Mouse (Mus musculus): ENCODE data around the gene Pnrc1.

The Pnrc1 gene

DNA sequence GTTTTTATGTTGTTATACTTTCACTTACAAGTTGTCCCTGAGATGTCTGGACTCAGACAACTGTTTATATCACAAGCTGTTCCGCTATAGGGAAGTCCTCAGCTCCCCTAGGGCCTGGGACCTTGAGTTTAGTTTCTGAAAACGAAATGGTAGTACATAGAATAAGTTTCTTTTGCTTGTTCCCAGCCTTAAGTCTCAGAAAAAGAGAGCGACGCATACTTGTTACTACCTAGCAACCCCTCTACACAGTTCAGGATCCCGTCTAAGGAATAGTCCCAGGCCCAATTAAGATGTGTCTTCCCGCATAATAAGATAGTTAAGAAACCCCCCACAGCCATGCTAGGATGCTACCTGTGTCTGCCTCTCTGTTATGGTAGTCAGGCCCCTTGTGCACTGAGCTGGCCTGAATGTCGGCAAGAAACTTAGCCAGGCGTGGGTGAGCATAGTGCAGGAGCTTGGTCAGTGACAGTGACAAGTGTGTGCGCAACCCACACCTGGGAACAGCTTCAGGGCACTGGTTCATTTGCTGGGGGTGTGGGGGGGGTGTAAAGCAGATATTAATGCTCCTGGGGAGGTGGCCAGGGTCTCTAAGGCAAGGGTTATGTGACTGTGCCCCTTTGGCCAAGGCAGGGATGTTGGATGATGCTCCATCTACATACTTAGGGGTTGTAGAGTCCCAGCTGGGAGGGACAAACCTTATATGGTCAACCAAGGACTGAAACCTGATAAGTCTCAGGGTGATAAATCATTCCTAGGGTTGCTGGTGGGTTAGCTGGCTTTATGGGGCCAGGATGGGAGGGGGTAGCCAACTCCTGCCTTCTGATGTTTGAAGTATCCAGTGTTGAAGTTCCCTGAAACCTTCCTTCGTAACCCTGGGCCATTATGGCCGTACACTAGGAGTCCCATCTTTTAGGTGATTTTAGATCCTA is 19.3 kb downstream of the Pnrc1 start:
- DNase-seq (ENCODE audit: low spot score in 2 of 2) = no peak

DNA sequence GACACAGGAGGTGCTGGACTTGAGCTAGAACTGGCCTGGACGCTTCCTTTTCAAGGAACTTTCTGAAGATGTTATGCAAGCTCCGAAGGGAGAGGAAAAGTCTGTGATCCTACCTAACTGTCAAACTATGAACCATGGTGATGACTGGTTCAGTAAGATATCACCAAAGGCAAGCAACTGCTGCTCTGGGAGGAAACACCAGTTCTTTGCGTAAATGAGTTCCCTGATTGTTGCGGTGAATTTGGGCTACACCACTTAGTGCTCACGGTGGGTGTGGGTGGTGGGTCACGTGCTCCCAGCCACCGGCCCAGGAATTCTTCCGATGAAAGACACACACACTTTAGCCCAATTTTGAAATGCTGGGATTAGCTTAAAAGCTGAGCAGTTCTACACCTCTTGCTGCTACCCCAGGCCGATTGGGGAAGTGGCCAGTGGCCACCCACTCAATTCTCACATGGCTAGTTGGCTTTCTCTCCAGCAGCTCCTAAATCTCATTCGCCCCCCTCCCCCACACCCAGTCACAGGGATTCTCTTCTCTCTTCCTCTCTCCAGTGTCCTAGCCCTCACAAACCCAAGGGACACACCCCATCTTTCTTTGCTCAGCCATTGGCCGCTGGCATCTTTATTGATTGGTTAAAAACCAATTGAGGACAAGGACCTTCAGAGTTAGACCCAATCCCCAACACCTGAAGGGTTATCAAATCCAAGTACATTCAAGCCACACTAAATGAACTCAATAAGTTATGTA is 24.8 kb downstream of the Pnrc1 start:
- DNase-seq (ENCODE audit: low spot score in 2 of 2) = no peak

DNA sequence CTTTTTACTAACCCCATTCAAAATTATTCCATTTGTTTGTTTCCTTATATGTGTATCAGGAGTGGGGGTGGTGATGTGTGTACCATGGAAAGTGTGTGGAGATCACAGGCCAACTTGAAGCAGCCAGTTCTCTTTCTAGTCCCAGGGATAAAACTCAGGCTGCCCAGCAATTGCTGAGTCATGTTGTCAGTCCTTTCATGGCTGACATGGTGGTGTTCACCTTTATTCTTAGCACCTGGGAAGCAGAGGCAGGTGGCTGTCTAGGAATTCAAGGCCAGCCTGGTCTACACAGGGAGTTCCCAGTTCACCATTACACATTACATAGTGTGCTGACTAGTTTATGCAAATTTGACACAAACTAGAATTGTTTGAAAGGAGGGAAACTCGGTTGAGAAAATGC is 27.1 kb downstream of the Pnrc1 start:
- no peak for DNase-seq (ENCODE audit: low spot score in 2 of 2)

DNA sequence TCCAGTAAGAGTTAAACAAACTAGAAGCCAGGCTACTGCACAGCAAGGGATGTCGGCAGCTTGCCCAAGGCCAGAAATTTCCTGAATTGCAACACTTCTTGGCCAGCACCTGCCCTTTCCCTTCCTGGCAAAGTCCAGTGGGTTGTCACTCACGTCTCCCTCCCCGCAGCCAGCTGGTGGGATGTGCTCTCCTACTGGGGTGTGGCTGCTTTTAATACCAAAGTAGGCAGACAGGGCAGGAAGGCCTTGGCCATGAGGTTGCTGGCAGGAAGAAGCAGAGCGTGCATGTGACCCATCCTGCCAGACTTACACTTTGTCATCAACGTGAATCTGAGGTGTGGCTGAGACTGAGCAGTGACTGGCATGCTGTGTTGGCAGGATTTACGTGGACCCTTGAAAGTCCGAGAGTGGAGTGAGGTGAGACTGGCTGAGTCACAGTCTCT is 28.6 kb downstream of the Pnrc1 start:
- DNase-seq (ENCODE audit: low spot score in 2 of 2) = peak; percentile 81 to 86

DNA sequence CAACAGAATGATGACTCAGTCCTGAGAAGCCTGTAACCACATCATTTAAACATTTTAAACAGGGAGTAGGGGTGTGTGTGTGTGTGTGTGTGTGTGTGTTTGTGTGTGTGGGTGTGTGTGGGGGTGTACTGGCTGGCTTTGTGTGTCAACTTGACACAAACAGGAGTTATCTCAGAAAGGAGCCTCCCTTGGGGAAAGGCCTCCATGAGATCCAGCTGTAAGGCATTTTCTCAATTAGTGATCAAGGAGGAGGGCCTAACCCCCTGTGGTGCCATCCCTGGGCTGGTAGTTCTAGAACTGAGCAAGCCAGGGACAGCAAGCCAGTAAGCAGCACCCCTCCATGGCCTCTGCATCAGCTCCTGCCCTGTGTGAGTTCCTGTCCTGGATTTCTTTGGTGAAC is 29.7 kb downstream of the Pnrc1 start:
- DNase-seq (ENCODE audit: low spot score in 2 of 2) = no peak

DNA sequence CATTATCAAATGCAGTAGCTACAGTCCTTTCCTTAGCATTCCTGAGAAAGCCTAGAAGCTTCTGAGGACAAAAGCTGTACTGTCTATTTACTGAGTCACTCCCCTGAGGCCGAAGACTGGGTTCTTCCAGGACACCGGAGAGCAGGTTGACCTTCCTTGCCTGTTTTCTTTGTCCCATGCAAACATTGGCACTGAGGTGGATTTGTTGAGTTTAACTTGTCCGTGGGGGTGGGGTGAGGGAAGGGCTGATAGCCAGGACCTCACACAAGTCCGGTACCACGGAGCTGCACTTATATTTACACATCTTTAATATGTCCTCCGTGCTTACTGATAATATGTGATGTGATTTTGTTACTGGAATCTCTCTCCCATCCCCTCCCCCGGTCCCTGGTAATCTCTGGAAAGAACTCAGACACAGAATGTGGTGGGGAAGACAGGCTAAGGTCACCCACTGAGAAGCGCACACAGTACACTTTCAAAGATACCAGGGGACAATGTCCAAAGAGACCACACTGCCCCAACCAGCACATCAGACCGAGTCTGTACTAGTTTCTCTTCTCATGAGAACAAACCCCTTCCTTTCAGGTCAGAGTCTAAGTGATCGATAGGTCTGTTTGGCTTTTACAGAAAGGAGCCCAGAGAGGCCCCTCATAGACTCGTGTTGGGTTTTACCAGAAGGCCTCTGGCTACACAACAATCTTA is 32.5 kb downstream of the Pnrc1 start:
- DNase-seq (ENCODE audit: low spot score in 2 of 2) = no peak

DNA sequence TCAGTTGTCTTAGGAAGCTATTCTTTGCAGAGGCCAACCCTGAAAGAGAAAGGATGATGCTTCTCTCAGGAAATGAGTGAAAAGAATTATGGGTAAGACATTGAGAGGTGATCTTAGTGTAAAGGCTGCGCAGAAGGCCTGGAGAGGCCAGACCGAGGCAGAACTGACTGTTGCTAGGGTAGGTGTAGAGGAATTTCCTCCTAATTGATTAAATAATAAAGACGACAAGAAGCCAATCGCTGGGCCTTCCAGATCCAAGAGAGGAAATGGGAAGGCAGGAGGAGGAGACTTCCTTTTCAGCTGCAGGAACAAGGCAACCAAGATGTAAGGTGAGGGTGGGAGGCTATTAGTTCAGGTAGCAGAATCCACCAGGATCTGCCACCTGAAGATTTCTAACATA is 35.3 kb downstream of the Pnrc1 start:
- DNase-seq (ENCODE audit: low spot score in 2 of 2) = no peak

DNA sequence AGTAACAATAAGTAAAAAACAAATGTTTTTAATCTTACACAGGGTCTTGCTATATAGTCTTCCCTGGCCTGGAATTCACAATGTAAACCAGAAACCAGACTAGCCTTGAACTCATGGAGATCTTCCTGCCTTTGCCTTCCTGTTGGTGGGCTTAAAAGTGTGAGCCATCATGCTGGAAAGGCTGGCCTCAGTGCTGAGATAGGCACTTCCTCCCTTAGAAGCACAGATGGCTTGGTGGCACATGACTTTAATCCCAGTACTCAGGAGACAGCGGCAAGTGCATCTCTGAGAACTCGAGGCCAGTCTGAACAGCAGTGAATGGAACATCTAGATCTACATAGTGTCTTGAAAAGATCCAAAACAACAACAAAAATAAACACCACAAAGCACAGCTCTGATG is 39.1 kb downstream of the Pnrc1 start:
- no peak for DNase-seq (ENCODE audit: low spot score in 2 of 2)

DNA sequence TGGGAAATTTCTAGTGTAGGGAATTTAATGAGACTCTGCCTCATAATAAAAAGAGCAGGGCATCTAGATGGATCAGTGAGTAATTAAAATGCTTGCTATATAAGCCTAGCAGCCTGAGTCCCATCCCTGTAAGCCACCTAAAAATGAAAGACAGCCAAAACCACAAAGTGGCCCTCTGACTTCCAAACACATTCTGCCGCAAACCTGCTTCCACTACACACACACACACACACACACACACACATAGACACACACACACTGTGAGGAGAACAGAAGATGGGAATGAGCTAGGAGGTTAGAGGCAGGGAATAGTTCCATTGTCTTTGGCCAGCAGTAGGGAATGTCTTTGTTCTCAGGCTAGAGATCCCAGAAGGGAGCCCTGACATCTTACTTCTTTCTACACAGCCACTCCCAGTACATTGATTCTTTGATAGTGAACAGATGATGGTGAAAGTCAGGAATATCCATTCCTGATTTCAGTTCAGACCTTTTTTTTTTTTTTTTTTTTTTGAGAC is 40.2 kb downstream of the Pnrc1 start:
- DNase-seq (ENCODE audit: low spot score in 2 of 2) = no peak

DNA sequence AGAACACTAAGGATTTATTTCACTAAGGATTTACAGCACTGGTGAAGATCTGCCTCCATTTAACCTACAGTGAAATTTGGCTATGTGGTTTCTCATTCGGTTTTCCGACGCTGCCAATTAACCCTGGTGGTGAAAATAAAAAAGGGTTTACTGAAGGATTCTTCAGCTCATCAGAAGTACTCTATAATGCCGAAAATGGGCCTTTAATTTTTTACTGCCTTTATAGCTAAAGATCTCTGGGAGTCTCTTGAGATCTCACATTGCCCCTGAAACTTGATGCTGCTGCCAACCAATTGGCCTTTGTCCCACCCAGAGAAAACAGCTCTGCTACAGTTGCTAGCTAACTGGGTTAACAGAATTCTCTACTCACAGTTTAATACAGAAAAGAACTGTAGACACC is 41.0 kb downstream of the Pnrc1 start:
- no peak for DNase-seq (ENCODE audit: low spot score in 2 of 2)

DNA sequence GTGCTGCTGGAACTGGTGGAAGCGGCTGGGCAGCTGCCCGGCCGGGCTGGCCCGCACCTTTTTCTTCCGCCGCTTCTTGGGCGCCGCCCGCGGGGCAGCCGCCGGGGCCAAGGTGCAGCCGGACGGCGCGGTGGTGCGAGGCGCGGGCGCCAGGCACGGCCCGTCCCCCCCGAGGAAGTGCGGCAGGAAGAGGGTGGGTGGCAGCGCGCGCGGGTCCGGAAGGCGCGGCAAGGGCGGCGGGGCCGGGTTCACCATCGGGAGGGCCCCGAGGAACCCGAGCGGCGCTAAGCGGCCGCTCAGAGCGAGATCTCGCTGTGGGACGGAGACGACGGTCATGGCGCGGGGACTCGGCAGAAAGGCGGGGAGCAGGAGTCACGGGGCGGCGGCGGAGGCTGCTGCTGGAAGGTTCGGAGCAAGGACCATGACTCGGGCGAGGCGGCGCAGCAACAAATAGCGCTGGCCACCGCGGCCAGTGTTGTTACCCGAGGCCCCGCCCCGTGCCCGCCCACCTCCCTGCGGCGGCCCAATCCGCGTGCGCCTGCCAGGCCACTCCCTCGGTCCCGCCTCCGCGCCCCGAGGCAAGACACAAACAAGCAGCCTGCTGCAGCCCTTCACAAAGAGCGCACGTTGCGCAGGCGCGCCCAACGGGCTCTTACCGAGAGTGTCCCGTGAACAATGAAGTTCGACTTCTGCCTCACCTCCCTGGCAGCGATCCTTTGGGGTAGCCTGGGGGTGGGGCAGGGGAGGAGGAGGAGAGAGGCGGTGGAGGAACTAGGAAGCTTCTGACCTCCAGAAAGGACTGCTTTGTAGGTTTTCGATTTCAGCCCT is 41.7 kb downstream of the Pnrc1 start:
- peak; percentile 98 to 99 for DNase-seq (ENCODE audit: low spot score in 2 of 2)

DNA sequence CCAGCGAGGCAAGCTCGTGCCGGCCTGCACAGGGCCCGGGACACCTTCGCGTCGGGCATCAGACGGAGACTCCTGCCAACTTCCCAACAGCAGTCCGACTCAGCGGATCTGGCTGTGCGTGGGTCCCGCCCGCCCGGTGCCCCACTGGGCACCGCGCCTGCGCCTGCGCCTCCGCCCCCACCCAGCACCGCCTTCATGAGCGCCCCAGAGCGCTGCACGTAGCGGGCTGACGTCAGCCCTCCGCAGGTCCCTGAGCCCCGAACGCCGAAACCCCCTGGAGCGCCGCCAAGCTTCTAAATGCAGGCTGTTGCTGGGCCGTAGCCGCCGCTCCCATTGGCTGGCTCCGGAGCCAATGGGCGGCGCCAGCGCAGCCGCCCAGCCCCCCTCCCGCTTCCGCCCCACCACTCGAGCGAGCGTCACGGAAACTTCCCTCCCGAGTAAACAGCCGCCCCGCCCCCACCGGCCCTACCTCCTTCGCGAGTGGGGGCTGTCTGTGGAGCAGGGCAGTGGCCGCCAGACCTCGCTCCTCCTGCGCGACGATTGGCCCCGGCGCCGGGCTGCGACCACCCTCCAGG is 42.4 kb downstream of the Pnrc1 start:
- DNase-seq (ENCODE audit: low spot score in 2 of 2) = peak; percentile 98 to 100

DNA sequence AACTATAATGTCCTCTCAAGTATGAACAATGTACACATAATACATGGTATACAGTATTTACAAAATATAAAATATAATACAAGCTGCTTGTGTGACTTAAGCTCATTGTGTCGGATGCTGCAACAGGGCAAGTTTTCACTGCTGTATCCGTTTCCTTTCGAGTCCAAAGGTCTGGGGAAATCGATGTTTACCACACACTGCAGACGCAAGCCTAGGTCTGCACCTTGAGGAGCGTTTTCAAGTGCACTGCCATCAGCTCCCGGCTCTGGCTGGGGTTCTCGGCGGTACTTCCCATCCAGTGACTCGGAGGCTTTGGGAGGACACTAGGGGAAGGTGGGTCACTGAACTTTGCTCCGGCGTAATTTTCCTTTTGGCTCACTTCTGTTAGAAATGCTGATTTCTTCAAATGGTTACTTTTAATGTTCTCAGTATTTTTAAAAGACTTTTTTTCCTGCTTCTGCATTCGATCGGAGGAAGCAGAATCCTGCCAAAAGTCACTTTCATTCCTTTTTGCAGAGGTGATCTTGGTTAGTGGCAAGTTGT is 44.0 kb downstream of the Pnrc1 start:
- DNase-seq (ENCODE audit: low spot score in 2 of 2) = no peak

DNA sequence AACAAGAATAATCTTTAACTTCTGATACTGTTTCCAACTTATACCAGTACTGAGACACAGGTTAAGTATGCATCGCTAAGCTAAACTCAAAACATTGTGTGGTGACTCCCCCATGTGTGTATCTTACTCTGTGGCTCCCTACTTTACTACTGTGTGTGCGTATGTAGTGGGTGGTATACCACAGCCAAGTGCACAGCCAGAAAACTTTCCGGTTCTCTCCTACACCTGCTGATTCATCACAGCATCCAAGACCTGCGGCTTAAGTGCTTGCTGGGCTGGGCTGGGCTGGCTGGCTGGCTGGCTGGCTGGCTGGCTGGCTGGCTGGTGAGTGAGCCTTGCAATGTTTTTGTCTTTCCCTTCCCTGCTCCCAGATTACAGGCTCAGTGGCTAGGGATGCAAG is 46.0 kb downstream of the Pnrc1 start:
- DNase-seq (ENCODE audit: low spot score in 2 of 2) = no peak

DNA sequence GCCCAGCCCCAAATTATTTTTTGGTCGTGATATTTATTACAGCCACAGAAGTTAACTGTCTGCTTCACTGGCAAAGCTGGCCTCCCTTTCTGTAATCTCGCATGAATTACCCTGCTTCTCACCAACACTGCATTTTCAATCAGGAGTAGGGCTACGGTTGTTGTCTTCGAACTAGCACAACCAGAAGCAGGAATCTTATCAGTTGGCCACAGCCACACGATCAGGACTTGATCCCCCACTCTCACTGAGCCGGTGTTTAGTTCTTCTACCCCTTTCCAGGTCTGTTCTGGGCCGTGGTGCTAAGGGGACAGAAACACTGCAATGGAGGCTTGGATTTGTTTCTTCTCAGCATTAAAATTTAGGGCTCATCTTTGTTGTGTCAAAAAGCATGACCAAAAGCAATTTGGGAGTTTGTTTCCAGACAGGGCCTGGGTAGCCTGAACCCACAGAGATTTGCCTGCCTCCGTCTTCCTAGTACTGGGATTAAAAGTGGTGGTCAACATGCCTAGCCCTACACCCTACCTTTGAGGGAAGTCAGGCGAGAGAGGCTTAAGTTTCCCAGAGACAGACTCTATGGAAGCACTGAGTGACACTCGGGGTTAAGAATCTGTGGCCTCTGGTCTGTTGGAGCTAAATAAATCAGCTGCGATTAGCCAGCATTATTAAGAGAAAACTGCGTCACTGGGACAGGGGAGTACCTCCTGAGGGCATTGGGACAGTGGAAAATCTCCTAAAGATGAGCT is 46.8 kb downstream of the Pnrc1 start:
- no peak for DNase-seq (ENCODE audit: low spot score in 2 of 2)

DNA sequence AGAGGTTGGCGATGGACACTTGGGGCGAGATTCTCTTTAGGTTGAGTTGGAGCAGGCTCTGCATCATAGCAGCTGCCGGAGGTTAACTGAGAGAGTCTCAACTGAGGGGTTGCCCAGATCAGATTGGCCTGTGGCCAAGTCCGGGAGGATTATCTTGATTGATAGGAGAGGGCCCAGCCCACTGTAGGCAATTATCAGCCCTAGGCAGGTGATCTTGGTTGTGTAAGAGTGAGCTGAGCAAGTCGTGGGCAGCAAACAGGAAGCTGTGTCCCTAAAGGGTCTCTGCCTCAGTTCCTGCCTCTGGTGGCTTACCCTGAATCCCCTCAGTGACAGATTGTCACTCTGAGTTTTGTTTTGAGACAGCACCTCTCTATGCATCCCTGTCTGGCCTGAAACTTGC is 47.4 kb downstream of the Pnrc1 start:
- peak; percentile 38 to 64 for DNase-seq (ENCODE audit: low spot score in 2 of 2)

DNA sequence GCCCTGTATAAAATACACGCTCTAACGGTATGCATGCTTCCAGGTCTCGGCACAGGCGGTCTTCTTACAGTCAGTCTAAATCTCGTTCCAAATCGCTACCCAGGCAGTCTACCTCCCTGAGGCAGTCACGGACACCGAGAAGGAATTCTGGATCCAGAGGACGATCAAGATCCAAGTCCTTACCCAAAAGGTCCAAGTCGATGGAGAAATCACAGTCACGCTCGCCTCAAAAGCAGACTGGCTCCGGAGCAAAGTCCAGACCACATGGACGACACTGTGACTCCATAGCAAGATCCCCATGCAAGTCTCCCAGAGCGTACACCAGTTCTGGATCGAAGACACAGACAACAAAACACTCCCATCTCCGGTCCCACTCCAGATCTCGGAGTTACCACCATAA is 59.1 kb downstream of the Pnrc1 start:
- DNase-seq (ENCODE audit: low spot score in 2 of 2) = no peak

DNA sequence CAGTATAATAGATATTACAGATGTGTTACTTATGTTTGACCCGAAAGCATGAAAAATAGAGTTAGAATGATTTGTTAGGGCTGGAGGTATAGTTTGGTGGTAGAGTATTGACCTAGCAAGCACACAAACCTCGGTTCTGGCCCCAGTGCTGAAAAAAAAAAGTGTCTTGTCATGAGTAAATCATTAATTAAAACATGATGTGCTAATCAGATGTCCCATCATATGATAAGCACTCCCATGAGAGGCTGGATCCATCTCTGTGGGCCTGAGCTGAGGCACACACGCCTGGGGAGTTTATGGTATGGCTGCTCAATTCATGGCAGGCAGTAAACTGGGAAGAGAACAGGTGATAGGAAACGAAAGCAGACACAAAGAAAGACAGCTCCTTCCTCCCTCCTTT is 60.3 kb downstream of the Pnrc1 start:
- no peak for DNase-seq (ENCODE audit: low spot score in 2 of 2)

DNA sequence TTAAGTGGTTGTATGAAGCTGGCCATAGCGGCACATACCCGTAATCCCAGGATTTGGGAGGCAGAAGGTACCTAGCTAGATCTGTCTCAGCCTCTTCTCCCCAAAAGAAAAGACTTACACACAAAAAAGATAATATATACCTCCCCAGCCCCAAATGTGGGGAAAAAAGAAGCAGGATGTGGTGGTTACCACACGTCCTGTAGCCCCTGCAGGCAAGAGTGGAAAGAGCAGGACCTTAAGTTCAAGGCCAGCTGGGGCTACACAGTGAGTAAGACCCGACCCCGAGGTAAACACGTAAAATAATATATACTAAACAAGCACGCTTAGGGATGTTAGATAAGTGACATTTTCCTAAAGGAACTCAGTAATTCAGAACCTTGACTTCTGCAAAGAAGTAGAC is 62.8 kb downstream of the Pnrc1 start:
- no peak for DNase-seq (ENCODE audit: low spot score in 2 of 2)
